Mouse (Mus musculus) urinary bladder, postnatal 36 days (tissue): ENCODE measurements around the gene Casc3.
A peak's percentile ranks its signal among the peaks of the same experiment; 100 is the strongest.

ENCODE experiments used
- DNase-seq, 2 experiments: peaks; one replicate each; pipeline ENCODE4 v3.0.0; 2022; ENCODE audit warnings: low spot score in 2 of 2, mixed read lengths in 1 of 2

The Casc3 gene

DNA sequence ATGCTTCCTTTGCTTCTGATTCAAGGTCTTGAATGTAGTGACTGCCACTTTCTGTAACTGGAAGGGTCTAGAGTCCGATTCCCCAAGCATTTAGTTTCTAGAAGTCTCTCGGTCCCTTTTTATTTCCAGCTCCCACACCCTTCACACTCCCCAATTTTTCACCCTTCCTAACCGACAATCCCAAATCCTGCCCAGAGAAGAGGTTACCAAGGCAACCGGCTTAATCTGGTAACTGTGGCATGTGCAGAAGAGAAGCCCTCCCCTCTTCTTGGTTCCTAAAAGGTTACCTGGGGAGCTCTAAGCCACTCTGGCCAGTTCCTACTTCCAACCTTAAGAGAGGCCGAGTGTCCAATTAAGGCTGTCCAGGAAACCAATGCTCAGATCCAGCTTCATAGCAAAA, 30.6 kb downstream of the Casc3 start:
- DNase-seq = no peak

DNA sequence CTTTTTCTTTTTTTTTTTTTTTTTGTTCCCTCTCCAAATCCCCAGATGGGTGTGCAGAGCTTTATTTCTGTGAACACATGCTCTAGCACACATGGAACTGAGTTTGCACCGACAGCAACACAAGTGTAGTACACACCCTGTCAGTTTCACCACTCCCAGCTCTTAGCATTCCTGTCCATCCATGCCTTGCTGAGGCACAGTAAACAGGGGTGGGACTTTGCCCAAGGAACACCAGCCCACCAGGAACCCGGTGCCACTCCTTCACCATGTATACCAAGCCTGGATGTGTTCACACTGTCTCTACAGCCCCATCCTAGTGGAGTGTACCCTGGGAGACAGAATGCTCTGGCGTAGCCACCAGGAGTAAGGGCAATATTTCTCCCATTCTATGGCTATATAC, 31.0 kb downstream of the Casc3 start:
- DNase-seq = no peak

DNA sequence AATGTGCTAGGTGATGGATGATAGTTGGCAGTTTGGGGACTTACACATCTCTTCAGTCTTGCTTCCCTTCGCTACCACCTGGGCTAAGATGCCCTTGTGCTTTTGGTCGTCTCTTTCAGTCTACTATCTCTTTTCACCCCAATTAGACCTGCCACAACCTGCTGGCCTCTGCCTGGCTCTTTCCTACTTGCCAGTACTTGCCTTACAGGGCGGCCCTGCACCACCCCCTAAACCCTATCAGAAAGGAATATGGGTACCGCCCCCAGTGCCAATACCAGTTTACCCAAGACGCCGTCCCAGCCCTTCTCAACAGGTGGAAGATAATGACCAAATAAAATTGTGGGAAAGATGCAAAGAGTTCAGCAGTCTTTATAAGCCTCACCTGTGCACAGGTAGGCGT, 31.4 kb downstream of the Casc3 start:
- peak; percentile 58 to 66 for DNase-seq

DNA sequence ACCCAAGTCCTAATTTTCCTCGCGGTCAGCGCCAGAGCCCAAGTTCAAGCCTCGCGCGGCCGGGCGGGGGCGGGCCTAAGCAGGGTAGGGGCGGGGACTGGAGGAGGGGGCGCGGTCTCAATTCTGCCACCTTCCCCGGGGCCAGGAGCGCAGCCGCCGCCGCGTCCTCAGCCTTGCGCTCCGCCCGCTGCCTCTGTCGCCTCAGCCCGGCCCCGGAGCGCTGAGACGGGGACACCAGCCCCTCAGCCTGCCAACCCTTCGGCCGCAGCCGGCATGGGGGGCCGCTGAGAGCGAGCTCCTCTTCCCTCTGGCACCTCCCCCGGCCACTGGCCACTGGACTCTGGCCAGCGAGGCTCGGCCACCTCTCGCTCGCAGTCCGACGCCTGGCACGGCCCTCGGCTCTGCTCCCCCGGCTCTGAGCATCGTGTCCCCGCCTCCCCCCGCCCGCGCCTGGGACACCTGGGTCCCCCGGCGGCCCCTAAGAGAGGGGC, 32.0 kb downstream of the Casc3 start, which contains the start of gene Rapgefl1:
TSS of gene Rapgefl1 (plus strand) at position 135 of the 491 bp plus-strand sequence.
- DNase-seq = peak; percentile 79 to 83

DNA sequence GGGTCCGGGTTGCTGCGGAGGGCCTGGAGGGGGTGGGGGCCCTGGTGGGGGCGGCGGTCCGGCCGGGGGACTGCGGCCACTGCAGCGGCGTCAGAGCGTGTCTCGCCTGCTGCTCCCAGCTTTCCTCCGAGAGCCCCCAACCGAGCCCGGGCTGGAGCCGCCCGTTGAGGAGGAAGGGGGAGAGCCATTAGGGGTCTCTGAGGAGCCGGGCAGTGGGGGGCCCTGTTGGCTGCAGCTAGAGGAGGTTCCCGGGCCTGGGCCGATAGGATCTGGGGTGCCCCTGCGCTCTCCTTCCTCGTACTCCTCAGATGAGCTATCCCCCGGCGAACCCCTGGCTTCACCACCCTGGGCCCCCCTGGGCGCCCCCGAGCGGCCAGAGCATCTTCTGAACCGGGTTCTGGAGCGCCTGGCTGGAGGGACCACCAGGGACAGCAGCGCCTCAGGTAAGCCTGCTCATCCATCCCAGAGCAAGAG, 32.6 kb downstream of the Casc3 start:
- no peak for DNase-seq

DNA sequence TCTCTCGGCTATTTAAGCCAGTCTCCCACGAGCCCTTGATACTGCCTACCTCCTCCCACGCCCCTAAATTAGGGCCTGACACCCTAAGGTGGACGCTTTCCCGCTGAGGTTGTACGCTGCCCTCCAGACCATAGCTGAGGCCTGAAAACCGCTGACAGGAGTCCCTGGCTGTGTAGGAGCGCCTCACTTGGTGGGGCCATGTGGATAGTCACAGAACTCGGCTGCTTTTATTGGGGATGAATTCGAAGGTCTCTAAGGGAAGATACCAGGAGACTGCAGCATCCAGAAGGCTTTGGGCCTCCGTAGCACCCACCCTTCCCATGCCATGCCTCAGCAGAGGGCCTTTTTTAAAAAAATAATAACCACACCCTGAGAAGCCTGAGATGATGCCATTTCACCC, 33.2 kb downstream of the Casc3 start:
- DNase-seq = no peak

DNA sequence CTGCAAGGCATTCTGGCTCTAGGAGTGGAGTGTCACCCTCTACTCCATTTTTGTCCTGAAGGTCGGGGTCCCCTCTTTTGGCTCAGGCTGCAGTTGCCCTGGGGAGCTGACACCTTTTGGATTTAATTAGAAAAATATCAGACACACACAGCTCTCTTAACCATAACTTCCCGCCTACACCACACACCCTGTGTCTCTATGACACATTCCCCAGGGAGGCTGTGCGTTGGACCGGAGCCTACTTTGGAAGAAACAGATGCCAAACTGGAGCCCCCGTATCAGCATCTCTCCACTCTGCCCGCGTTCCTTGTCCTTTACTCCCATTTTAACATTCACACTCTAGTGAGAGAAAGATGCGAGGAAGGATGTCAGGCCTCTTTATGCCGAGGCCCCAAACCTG, 33.8 kb downstream of the Casc3 start:
- no peak for DNase-seq

DNA sequence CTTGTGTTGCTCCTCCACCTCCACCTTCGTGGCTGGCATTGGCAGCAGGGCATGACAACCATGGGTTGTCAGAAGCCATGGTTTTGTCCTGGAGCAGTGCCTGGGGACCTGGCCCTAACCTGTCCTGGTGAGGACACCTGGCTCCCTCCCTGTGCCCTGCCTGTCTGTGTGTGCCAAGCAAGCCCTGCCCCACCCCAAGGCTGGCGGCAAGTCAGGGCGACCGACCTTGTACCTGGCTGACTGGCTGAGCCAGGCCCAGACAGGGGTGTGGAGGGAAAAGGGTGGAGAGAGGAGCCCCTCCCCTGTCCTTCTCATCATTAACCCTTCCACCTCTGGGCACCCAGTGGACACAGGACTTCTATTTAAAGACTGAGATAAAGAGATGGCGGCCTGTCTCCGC, 34.7 kb downstream of the Casc3 start:
- peak; percentile 62 to 85 for DNase-seq

DNA sequence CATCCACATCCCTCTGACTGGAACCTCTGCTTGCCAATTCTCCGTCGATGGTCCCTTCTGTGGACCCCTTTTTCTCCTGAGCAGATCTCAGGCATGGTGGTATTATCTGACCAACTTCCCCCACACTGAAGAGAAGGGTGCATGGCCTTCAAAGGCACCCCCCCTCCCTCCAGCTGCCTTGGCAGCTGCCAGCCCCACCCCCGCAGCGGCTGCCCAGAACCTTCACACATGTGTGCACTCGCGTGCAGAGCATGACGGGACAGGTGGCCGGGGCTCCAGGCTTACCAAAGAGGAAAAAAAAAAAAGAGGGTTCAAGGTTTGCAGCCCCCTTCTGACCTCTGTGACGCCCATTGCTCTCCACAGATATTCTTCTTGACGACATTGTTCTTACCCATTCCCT, 35.2 kb downstream of the Casc3 start:
- DNase-seq = no peak

DNA sequence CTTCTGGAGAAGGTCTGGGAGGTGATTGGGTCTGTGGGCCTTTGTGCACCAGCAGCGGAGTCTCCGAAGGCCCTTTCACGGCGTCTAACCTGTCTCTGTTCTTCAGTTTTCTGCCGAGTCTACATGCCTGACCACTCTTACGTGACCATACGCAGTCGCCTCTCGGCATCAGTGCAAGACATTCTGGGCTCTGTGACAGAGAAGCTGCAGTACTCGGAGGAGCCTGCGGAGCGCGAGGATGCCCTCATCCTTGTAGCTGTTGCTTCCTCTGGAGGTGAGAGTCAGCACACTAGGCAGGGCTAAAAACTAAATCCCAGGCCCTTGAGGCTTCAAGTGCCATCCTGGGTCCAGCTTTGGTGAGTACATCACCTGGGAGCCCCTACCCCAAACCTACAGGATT, 41.3 kb downstream of the Casc3 start:
- DNase-seq = no peak

DNA sequence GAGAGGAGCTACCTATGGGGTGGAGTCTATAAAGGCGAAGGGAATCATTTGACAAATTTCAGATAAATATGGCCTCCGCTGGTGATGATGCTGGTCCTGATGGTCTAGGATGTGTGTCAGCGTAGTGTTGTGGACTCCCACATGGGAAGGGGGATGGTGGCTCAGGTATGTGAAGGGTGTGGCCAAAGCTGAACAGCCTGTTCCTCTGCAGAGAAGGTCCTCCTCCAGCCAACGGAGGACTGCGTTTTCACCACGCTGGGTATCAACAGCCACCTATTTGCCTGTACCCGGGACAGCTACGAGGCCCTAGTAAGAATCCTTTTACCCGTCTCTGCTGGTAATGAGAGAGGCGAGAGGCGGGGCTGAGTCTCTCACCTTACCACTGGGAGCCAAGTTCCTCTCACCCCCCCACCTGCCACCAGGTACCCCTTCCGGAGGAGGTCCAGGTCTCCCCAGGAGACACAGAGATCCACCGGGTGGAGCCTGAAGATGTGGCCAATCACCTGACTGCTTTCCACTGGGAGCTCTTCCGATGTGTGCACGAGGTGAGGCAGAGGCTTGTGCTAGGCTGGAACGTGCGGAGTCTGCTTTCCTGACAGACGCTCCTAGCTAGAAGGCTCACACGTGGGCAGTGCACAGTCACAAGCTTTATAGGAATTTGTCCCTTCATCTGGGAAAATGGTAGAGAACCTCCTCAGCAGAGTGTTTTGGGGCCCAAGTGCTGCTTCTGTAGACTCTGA, 42.3 kb downstream of the Casc3 start:
- DNase-seq = no peak

DNA sequence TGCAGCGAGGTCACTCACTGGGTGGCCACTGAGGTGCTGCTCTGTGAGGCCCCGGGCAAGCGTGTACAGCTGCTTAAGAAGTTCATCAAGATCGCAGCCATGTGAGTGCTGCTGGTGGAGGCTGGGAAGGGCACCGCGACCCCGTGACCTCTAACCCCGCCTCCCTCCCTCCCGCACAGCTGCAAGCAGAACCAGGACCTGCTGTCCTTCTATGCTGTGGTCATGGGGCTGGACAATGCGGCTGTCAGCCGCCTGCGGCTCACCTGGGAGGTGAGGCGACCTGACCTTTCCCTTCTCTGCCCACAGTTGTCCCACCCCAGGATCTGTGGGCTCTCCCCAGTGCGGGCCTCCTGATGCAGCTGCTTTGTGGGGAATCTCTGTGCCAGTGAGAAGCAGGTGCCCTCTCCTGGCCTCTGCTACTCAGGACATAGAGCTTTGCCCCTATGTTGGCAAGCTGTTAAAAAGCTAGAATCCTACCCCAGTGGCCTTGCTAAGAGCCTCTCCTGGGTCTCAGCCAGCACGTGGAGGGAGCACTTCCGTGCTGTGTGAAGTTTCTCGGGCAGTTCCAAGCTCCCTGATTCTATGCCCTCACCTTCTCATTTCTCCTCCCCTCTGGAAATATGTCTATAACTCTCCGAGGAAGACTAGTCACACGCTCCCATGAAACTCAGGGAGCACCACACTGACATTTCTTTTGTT, 44.6 kb downstream of the Casc3 start:
- DNase-seq = no peak

DNA sequence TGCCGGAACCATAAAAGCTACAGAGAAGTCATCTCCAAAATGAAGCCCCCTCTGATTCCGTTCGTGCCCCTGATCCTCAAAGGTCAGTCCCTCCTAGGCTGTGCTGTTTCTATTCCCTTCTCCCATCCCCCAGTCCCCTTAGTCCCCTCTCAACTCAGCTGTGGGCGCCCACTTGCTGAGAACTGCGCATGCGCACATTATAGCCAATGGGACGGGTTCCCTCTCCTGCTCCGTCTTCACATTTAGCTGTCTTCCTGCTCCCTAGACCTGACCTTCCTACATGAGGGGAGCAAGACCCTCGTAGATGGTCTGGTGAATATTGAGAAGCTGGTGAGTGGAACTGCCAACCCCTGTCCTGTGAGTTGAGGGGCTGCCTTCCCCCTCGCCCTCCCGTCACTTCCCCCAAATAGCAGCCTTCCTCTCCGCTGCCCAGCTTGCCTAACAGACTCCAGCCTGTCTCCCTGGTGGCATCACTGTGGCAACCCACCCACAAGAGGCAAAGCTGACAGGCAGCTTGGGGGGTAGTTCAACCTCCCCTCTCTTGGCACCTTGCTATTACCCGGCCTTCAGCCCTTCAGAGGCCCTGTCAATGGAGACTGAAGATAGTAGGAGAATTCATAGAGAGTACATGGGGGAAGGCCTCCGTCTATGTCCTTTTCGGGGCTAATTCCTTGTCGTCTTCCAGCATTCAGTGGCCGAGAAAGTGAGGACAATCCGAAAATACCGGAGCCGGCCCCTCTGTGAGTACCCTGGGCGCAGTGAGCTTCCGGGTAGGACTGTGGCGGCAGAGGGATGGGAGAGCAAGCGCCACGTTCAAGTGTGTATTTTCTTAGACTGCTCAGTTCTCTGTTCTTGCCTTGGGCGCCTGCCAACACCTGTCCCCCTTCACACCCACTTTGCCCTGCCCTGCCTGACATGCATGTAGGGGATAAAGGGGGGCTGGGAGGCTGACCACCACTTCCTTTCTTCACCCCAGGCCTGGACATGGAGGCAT, 45.7 kb downstream of the Casc3 start:
- no peak for DNase-seq

DNA sequence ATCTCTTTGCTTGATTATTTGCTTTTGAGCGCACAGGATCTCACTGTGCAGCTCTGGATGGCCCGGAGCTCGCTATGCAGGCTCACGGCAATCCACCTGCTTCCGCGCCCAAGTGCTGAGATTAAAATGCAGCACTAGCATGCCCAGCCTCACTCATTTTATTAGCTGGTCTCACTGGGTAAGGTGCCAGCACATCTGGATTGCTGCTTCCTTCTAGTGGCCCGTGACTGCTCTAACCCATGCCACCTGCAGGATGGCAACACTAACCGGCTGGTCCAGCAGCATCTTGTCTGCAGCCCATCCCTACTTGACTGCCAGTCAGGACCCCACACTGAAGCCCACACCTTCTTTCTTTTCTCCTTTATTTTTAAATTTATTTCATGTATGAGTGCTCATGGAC, 49.4 kb downstream of the Casc3 start:
- DNase-seq = no peak

DNA sequence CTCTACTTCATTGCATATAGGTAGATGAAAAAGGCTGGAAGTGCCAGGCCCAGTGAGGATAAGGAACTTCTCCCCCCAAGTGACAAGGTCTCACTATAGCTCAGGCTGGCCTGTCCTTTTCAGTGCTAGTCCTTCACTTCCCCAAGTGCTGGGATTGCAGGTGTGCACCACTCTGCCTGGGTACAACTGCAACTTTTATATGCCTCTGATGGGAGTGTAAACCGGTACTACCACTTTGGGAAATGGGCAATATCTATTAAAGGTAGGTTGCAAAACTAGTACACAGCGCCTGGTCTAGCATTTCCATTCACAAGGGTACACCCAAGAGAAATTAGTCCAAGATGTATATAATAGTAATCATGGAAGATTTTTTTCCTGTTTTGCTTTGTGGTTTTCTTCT, 50.0 kb downstream of the Casc3 start:
- DNase-seq = no peak

DNA sequence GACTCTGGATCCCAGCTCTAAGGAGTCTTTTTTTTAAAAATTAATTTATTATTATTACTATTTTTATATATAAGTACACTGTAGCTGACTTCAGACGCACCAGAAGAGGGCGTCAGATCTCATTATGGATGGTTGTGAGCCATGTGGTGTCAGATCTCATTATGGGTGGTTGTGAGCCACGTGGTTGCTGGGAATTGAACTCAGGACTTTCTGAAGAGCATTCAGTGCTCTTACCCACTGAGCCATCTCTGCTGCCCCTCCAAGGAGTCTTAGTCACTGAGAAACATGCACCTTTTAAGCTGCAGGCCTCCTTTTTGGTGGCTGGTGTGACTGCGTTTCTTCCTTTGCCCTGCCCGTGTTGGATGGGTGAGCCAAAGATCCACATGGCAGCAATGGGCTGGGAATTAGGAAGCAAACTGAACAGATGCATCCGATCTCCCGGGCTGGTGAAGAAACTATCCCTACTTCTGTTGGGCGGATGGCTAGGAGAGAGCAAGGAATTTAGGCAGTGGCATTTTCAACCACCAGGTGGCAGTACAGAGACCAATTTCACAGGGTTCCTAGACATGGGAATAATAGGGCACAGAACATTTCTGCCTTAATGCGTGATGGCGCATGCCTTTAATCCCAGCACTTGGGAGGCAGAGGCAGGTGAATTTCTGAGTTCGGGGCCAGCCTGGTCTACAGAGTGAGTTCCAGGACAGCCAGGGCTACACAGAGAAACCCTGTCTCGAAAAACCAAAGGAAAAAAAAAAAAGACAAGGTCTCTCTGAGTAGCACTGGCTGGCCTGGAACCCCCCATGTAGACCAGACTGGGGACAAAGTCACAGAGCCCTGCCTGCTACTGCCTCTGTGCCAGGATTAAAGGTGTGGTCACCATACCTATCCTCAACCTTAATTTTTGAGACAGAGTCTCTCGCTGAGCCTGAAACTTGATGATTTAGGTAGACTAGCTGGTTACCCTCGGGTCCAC, 54.3 kb downstream of the Casc3 start:
- DNase-seq = peak; percentile 85 to 87

DNA sequence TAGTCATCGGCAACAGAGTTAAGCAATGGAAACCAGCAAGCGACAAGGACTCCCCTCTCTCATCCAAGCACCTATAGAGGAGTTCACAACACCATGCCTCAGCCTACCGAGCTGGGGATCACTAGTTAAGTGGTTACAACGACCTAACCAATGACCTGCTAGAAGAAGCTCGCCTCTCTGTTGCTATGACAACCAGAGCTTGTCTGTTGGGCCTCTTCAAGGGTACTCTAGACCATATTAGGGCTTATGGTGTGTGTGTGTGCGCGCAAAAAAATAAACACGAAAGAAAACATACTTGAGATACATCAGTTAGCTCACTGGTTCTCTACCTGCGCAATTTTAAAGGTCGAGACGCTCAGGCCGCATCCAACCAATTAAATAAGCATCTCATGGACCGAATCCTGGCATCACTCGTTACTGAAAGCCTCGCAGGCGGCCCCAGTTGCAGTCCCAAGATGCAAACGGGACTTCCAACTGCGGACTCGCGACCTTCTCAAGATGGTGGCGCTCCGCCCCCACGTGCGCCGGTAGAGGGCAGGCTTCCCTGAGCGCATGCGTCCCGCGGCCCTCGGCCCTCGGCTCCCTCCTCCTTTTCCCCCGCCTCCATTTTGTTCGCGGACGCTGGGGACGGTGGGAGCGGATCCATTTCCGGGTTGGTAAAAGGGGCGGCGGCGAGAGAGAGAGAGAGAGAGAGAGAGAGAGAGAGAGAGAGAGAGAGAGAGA, 58.5 kb downstream of the Casc3 start, which contains the start of gene Wipf2:
TSS of gene Wipf2 (plus strand) at position 611 of the 723 bp plus-strand sequence.
- peak; percentile 93 to 96 for DNase-seq

DNA sequence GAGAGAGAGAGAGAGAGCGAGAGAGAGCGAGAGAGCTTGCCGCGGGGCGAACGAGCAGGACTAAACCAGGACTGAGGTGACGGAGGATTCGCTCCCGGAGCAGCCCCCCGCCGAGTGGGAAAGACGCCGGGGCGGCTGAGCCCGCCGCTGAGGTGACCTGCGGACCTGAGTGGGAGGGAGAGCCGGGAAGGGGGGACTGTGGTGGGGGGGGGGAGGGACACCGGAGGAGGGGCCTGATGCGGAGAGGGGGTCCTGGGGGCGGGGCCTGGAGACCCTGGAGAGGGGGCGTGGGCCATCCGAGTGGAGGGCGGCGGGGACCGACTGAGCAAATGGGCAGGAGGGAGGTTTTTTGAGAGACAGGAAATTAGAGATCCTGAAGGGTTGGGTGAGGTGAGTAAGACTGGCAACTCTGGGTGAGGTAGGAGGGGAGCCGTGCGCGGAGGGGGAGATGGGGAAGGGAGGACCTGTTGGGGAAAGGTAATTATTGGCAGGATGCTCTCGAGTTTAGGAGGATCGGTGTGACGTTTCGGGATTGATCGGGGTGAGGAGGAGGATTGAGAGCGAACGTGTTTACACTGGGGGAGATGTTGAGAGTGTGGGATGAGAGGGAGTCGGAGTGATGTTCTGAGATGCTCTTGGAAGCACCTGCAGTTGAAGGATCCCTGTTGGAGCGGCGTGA, 59.2 kb downstream of the Casc3 start:
- DNase-seq = peak; percentile 42 to 55

DNA sequence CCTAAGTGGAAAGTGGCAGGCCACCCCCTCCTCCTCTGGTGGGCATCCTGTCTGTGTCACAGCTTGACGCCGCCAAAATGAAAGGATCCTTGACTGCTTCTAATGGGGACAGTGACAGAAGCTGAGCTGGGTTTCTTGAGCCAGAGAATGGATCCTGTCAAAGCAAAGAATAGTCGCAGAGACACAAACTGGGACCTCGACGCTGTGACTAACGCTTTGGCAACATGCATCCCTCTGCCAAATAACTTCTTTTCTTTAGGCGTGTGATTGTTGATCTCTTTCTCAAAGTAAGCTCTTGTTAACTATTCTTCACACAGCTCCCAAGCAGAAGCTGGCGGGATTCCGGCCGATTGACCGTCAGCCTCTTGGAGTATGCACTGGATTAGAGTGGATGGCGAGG, 62.6 kb downstream of the Casc3 start:
- no peak for DNase-seq
